Mouse (Mus musculus) myocyte (in vitro differentiated cells): Measurements from ENCODE around the gene Dnmt1.

Experiments used
- E2F4 ChIP-seq: IDR thresholded peaks from one replicate; pipeline ENCODE4 v1.6.1; 2011; ENCODE audit warnings: mild to moderate bottlenecking, control low read depth, moderate library complexity; ENCODE audit not compliant: insufficient read depth
- MYOG ChIP-seq, 3 experiments: IDR thresholded peaks; one replicate each; pipeline ENCODE4 v1.6.1; 2011; ENCODE audit warnings: control low read depth in 2 of 3, low read depth in 2 of 3, mild to moderate bottlenecking in 2 of 3; ENCODE audit not compliant: insufficient read length in 2 of 3, control insufficient read depth in 1 of 3, insufficient read depth in 1 of 3
- POLR2A ChIP-seq: IDR thresholded peaks from one replicate; pipeline ENCODE4 v1.6.1; 2011; ENCODE audit warnings: low read depth, mild to moderate bottlenecking, control low read depth, moderate library complexity; ENCODE audit not compliant: insufficient read length
- USF1 ChIP-seq: IDR thresholded peaks from one replicate; pipeline ENCODE4 v1.6.1; 2011; ENCODE audit warnings: low read depth, mild to moderate bottlenecking, control low read depth, moderate library complexity

DNA sequence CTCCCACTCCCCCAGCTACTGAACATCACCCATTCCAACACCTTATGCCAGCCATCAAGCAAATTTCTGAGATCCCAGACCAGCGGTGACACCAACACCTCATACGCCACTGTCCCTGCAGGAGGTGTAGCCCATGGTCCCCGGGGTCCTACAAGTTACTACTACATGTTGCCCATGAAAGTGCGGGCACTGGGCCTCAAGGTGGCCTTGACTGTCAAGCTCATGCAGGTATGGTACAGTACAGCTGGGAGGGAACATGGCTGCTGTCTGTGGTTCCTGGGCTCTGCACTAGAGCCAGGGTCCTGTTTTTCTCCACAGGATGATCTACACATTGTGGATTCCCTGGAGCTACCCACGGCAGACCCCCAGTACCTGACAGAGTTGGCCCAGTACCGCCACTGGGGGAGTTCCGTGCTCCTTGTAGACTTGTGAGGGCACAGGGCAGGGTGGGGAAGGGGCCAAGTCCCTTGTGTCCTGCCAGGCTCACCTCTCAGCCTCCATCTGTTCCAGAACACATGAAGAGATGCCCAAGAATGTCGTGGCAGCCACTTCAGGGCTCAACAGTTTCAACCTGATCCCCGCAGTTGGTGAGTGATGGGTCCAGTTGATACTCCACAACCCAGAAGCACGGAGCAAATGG, 47.7 kb upstream of the Dnmt1 start:
- TF ChIP-seq POLR2A (no peak), MYOG (IDR thresholded peaks at IDR 0.05; ENCODE audit: control insufficient read depth in 1 of 3, insufficient read depth in 1 of 3, insufficient read length in 2 of 3, low read depth in 2 of 3) (no peak), E2F4 (no peak), USF1 (no peak)
